Mouse (Mus musculus) thymus, adult 2 months (tissue): Measurements from ENCODE around the gene Ccdc154.

Experiments used
- CTCF ChIP-seq: fragments of 200-500 bp; IDR thresholded peaks from 2 replicates; pipeline ENCODE4 v1.5.1; 2012; ENCODE audit warnings: mild to moderate bottlenecking, control low read depth, low read length, moderate library complexity, borderline replicate concordance; ENCODE audit not compliant: control insufficient read depth, poor library complexity, insufficient read depth; ENCODE audit errors: extremely low read depth
- POLR2A ChIP-seq: fragments of 200-500 bp; IDR thresholded peaks from 2 replicates; pipeline ENCODE4 v1.6.1; 2012; ENCODE audit warnings: mild to moderate bottlenecking, low read length, control low read depth, moderate library complexity; ENCODE audit not compliant: control insufficient read depth, poor library complexity, insufficient read depth; ENCODE audit errors: extremely low read depth

- TF ChIP-seq CTCF = no peak
- TF ChIP-seq POLR2A = no peak
These were observed 48.6 kb downstream of the Ccdc154 start for GRCm38 (mm10) chr17:25210680-25211466.
